Mouse (Mus musculus) kidney, postnatal 0 days (tissue): ENCODE results near the gene Slc7a11. TPM values are rescaled to one million over a fixed set of nuclear protein-coding genes. Genes with fewer than 3 reads are reported as not detected.

ENCODE experiments used
- ATAC-seq: fragments of 200-750 bp; cut with Nextera tagmentation; replicated peaks from 2 replicates; pipeline ENCODE4 v1.8.0; 2017; ENCODE audit warnings: low read depth, moderate number of reproducible peaks, moderate TSS enrichment, moderate library complexity; ENCODE audit not compliant: low FRiP score
- DNase-seq: peaks from one replicate; pipeline ENCODE4 v3.0.0-alpha.2; 2016; ENCODE audit warnings: low spot score
- H3K27ac ChIP-seq: fragments of 300-500 bp; sonication (generic); 2 replicates; pipeline ENCODE4 v1.5.1; 2014; ENCODE audit warnings: mild to moderate bottlenecking
- H3K27me3 ChIP-seq: fragments of 300-500 bp; sonication (generic); 2 replicates; pipeline ENCODE4 v1.6.1; 2014; ENCODE audit warnings: low read length, mixed read lengths; ENCODE audit not compliant: insufficient read depth
- H3K36me3 ChIP-seq: fragments of 300-500 bp; sonication (generic); 2 replicates; pipeline ENCODE4 v1.6.1; 2014; ENCODE audit warnings: low read length, mixed read lengths; ENCODE audit not compliant: insufficient read depth
- H3K4me1 ChIP-seq: fragments of 300-500 bp; sonication (generic); replicated peaks from 2 replicates; pipeline ENCODE4 v1.6.1; 2014; ENCODE audit warnings: antibody characterized with exemption, low read length, mixed read lengths; ENCODE audit not compliant: insufficient read depth
- H3K4me2 ChIP-seq: fragments of 300-500 bp; sonication (generic); 2 replicates; pipeline ENCODE4 v1.6.1; 2014; ENCODE audit warnings: mild to moderate bottlenecking, low read length, moderate library complexity, mixed read lengths
- H3K4me3 ChIP-seq: fragments of 300-500 bp; sonication (generic); replicated peaks from 2 replicates; pipeline ENCODE4 v1.5.1; 2014; ENCODE audit warnings: low read depth, low read length
- H3K9ac ChIP-seq: fragments of 300-500 bp; sonication (generic); 2 replicates; pipeline ENCODE4 v1.6.1; 2014; ENCODE audit warnings: low read depth, low read length
- H3K9me3 ChIP-seq: fragments of 300-500 bp; sonication (generic); replicated peaks from 2 replicates; pipeline ENCODE4 v1.6.1; 2016; ENCODE audit warnings: low read length, inconsistent platforms, mixed read lengths
- CTCF ChIP-seq: IDR thresholded peaks from 2 replicates; pipeline ENCODE4 v1.5.1; 2016; ENCODE audit warnings: antibody characterized with exemption, low read depth, mild to moderate bottlenecking, moderate library complexity
- WGBS: fragments of 180-500 bp; shearing (Covaris S2); extraction: QIAGEN DNeasy Blood & Tissue Kit; methylation state at CpG from one replicate; pipeline ENCODE4 v1.1.7; 2014; 5-methylcytosine and 5-hydroxymethylcytosine counted together
- polyA plus RNA-seq: library from polyadenylated mRNA; unstranded; fragments of >200 nt; fragmentation: Nextera tagmentation; extraction: Ambion mirVana; gene quantifications from 2 replicates; pipeline ENCODE4 v1.2.1, GENCODE M21; 2015

The Slc7a11 gene
- polyA plus RNA-seq, 1 experiment from 2014 or later = 0.20 TPM

GRCm38 (mm10) chr3:49887359-49887758, 556.1 kb downstream of the Slc7a11 start:
- no peaks in the 10 kb centered on the region for H3K27me3 ChIP-seq
- no peak for DNase-seq
- no peak overlapping the region for H3K27ac ChIP-seq
- H3K4me1 ChIP-seq = no peaks in the 10 kb centered on the region
- H3K36me3 ChIP-seq = no peaks in the 10 kb centered on the region
- no peak overlapping the region for H3K9ac ChIP-seq
- 38% methylated on average over 2 of the region's 2 CpGs for WGBS
- H3K4me3 ChIP-seq = no peak overlapping the region
- no peak overlapping the region for H3K4me2 ChIP-seq
- H3K9me3 ChIP-seq = no peaks in the 10 kb centered on the region
- ATAC-seq = no peak
- TF ChIP-seq CTCF = no peak

- H3K4me3 ChIP-seq = no peak overlapping the region
- WGBS = 42% methylated on average over 8 of the region's 8 CpGs
- H3K9ac ChIP-seq = no peak overlapping the region
- DNase-seq (no peak), ATAC-seq (no peak)
- H3K36me3 ChIP-seq = no peaks in the 10 kb centered on the region
- no peaks in the 10 kb centered on the region for H3K9me3 ChIP-seq
- no peak overlapping the region for H3K4me2 ChIP-seq
- H3K27ac ChIP-seq = no peak overlapping the region
- H3K4me1 ChIP-seq = no peaks in the 10 kb centered on the region
- H3K27me3 ChIP-seq = no peaks in the 10 kb centered on the region
- no peak for TF ChIP-seq CTCF
Measured at GRCm38 (mm10) chr3:49886220-49886945, 557.0 kb downstream of the Slc7a11 start.

- no peak for TF ChIP-seq CTCF
- Histone ChIP-seq H3K27me3 (no peaks in the 10 kb centered on the region), H3K27ac (no peak overlapping the region), H3K36me3 (no peaks in the 10 kb centered on the region), H3K9ac (no peak overlapping the region), H3K4me2 (no peak overlapping the region), H3K9me3 (no peaks in the 10 kb centered on the region), H3K4me1 (no peaks in the 10 kb centered on the region), H3K4me3 (no peak overlapping the region)
- no peak for ATAC-seq
- DNase-seq = no peak
Measured at GRCm38 (mm10) chr3:49880496-49880895, 562.9 kb downstream of the Slc7a11 start.

GRCm38 (mm10) chr3:49870786-49871185, 572.6 kb downstream of the Slc7a11 start:
- no peak for ATAC-seq
- WGBS = 71% methylated on average over 3 of the region's 3 CpGs
- no peak for TF ChIP-seq CTCF
- H3K36me3 ChIP-seq = no peaks in the 10 kb centered on the region
- DNase-seq = no peak
- H3K4me3 ChIP-seq = no peak overlapping the region
- no peak overlapping the region for H3K4me2 ChIP-seq
- H3K9me3 ChIP-seq = no peaks in the 10 kb centered on the region
- H3K27me3 ChIP-seq = no peaks in the 10 kb centered on the region
- no peak overlapping the region for H3K27ac ChIP-seq
- no peak overlapping the region for H3K9ac ChIP-seq
- H3K4me1 ChIP-seq = peaks cover 6% of the 10 kb centered on the region; the same call in 1 of the 2 replicates

GRCm38 (mm10) chr3:49867951-49868584, 575.3 kb downstream of the Slc7a11 start:
- ATAC-seq (no peak), DNase-seq (peak; percentile 56)
- peak overlapping the region; percentile 38; the same call in 1 of the 2 replicates for H3K27ac ChIP-seq
- 14% methylated on average over 4 of the region's 4 CpGs for WGBS
- H3K4me3 ChIP-seq = no peak overlapping the region
- H3K4me1 ChIP-seq = peaks cover 6% of the 10 kb centered on the region; the same call in 1 of the 2 replicates
- H3K9ac ChIP-seq = peak overlapping the region; percentile 6; the same call in 1 of the 2 replicates
- no peaks in the 10 kb centered on the region for H3K36me3 ChIP-seq
- no peak for TF ChIP-seq CTCF
- no peak overlapping the region for H3K4me2 ChIP-seq
- no peaks in the 10 kb centered on the region for H3K9me3 ChIP-seq
- no peaks in the 10 kb centered on the region for H3K27me3 ChIP-seq

GRCm38 (mm10) chr3:49867147-49867950, 576.1 kb downstream of the Slc7a11 start:
- Histone ChIP-seq H3K9me3 (no peaks in the 10 kb centered on the region), H3K4me2 (no peak overlapping the region), H3K4me1 (peaks cover 6% of the 10 kb centered on the region; the same call in 1 of the 2 replicates), H3K27ac (peak overlapping the region; percentile 38; the same call in 1 of the 2 replicates), H3K27me3 (no peaks in the 10 kb centered on the region), H3K36me3 (no peaks in the 10 kb centered on the region), H3K4me3 (no peak overlapping the region), H3K9ac (peak overlapping the region; percentile 6; the same call in 1 of the 2 replicates)
- WGBS = 19% methylated on average over 7 of the region's 7 CpGs
- no peak for TF ChIP-seq CTCF
- no peak for ATAC-seq
- no peak for DNase-seq
